Mouse (Mus musculus) brain, embryonic 14.5 days (tissue): ENCODE data around the gene Slc5a2. TPM values are rescaled to one million over a fixed set of nuclear protein-coding genes. Genes with fewer than 3 reads are reported as not detected.

Source experiments
- DNase-seq: peaks from one replicate; pipeline ENCODE4 v3.0.0-alpha.2; 2011; ENCODE audit warnings: low read depth
- CTCF ChIP-seq: fragments of 200-500 bp; IDR thresholded peaks from 2 replicates; pipeline ENCODE4 v1.5.1; 2012; ENCODE audit warnings: inconsistent platforms, mild to moderate bottlenecking, moderate library complexity, borderline replicate concordance; ENCODE audit not compliant: insufficient read depth, insufficient read length; ENCODE audit errors: extremely low read depth
- POLR2A ChIP-seq: fragments of 200-500 bp; IDR thresholded peaks from 2 replicates; pipeline ENCODE4 v1.6.1; 2012; ENCODE audit warnings: mild to moderate bottlenecking, inconsistent platforms, borderline replicate concordance; ENCODE audit not compliant: poor library complexity, insufficient read depth, insufficient read length, severe bottlenecking; ENCODE audit errors: extremely low read depth
- polyA plus RNA-seq: library from polyadenylated mRNA; depleted of rRNA; stranded (reverse); fragments of >200 nt; gene quantifications from 2 replicates; pipeline ENCODE4 v1.2.3, GENCODE M21; 2012

Slc5a2 gene
- polyA plus RNA-seq, 1 experiment: 0.04 TPM

DNA sequence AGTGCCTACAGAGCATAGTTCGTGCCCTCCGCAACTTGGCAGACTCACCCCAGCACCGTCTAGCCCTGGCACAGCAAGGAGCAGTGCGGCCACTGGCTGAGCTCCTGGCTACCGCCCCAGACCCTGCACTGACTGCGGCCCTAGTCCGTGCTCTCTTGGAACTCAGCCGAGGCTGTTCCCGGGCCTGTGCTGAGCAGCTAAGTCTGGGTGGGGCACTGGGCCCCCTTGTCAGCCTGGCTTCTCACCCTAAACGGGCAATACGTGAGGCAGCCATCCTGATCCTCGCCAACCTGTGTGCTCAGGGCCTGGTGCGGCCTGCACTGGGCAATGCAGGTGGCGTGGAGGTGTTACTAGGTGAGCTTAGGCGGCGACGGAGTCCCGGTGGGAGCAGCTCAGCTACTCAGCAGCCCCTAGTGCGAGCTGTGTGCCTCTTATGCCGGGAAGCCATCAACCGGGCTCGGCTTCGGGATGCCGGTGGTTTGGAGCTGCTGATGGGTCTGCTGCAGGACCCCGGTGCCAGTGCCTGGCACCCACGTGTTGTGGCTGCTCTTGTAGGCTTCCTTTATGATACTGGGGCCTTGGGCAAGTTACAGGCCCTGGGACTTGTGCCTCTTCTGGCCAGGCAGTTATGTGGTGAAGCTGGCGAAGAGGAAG lies 25.2 kb upstream of the Slc5a2 start:
- DNase-seq: no peak
- TF ChIP-seq CTCF: no peak
- no peak for TF ChIP-seq POLR2A

DNA sequence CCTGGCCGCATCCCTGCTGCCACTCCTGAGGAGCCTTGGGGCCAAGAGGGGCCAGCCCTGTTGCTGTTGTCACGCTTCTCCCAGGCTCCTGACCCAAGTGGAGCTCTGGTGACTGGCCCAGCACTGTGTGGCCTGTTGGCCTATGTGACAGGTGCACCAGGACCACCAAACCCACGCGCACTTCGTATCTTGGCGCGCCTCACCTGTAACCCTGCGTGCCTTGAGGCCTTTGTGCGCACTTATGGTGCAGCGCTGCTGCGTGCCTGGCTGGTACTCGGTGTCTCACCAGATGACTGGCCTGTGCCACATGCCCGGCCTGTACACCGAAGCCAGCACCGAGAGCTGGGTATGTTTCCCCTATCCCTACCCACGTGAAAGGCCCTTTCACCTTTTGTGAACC lies 23.1 kb upstream of the Slc5a2 start:
- no peak for DNase-seq
- no peak for TF ChIP-seq CTCF
- no peak for TF ChIP-seq POLR2A

DNA sequence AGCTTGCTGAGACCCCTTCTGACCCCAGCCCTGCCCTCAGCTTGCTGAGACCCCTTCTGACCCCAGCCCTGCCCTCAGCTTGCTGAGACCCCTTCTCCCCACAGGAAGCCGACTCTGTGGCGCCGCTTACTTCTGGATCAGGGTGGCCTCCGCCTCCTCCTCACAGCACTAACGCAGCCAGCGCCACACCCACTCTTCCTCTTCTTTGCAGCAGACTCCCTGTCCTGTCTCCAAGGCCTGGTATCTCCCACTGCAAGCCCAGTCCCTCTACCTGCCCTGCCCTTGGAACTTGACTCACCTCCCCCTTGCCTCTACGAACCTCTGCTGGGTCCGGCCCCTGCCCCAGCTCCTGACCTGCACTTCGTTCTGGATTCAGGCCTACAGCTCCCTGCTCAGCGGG lies 21.5 kb upstream of the Slc5a2 start:
- no peak for DNase-seq
- TF ChIP-seq POLR2A: no peak
- TF ChIP-seq CTCF: no peak

DNA sequence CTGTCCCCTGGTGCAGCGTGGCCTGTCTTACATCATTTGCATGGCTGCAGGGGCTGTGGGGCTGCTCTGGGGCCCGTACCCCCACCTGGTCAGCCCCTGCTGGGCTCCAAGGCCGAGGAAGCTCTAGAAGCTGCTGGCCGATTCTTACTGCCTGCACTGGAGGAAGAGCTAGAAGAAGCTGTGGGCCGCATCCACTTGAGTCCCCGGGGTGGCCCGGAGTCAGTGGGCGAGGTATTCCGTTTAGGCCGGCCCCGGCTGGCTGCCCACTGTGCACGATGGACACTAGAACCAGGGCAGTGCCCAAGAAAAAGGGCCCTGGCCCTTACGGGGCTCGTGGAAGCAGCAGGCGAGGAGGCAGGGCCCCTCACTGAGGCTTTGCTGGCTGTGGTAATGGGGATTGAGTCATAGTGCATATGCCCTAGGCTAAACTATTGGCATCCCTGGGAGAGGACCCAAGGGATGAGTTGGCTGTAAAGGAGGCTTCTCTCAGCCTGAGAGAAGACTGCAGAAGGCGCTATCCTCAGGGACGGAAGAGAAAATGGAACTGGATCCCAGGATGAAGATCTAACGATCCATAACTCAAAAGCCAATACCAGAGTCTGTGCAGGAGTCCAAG lies 20.9 kb upstream of the Slc5a2 start:
- TF ChIP-seq POLR2A: no peak
- DNase-seq: no peak

DNA sequence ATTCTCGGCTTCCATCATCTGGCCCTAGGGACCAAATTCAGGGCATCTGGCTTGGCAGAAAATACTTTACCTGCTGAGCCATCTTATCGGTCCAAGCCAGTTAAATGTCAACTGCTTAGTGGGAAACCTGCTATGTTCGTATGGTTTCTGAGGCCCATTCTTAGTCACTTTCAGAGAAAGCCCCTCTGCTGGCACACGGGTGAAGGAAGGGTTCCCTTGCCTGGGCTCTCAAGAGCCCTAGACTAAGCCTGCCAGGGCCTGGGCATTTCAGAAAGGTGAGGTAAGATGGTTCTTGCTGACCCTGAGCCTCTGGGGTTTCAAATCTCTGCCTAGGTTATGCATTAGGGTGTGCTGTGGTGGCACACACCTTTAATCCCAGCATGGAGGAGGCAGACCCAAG lies 19.9 kb upstream of the Slc5a2 start:
- no peak for TF ChIP-seq POLR2A
- no peak for TF ChIP-seq CTCF
- no peak for DNase-seq

DNA sequence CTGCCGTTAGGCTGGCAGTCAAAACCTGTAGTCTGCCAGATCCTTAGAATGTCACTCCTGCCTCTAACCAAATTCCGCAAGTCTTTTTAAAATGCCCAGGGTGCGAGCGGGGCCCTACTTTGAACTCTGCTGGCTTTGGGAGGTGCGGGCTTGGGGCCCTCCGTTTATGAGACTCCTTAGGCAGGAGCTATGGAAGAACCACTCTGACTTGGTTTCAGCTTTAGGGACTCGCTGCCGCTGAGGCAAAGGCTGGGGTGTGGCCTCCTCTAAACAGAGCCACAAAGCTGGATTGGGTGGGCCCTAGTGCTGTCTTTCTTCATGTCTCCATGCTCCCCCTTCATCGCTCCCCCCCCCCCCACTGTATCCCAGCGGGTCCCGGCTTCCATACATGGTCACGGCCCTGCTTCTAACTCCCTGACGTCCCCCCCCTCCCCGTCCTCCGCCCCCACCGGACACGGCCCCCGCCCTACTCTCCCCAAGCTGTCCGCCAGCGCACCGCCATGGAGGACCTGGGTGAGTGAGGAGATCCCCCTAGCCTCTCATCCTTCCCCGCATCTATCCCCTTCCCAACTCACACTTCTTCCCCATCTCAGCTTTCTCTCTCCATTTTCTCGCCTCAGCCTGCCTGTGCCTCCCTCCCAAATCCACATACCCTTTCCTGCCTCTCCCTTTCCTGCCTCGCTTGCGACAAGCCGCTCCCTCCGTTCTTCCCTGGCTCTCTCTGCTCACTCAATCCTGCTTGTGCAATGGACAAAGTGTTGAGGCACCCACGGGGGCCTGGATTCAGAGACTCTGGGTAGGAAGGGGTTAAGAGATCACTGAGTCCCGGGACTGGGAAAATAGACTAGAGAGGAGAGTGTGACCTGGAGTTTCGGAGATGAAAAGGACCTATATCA lies 18.7 kb upstream of the Slc5a2 start, which contains the start of gene Tgfb1i1:
TSS of gene Tgfb1i1 (plus strand) at position 317 of the 896 bp plus-strand sequence.
- peak; percentile 63 for DNase-seq
- no peak for TF ChIP-seq POLR2A
- no peak for TF ChIP-seq CTCF

DNA sequence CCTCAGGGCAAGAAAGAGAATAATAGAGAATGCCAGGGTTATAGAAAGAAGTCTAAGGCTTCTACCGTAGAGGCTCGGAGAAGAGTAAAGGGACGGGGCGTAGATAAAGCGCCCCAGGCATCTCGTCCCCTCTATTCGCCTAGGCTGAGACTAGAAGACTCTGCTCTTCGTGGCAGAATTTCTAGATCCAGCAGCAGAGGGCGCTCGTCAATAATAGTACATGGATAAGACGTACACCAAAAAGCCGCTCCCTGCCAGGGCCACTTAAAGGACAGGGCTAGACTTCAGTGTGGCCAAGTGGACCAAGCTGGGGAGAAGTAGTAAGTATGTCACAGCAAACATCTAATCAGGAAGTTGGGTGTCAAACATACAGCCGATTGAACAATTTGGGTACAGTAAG lies 18.0 kb upstream of the Slc5a2 start:
- TF ChIP-seq CTCF (peak; percentile 71; the same call in 1 of the 2 replicates), POLR2A (no peak)
- peak; percentile 93 for DNase-seq

DNA sequence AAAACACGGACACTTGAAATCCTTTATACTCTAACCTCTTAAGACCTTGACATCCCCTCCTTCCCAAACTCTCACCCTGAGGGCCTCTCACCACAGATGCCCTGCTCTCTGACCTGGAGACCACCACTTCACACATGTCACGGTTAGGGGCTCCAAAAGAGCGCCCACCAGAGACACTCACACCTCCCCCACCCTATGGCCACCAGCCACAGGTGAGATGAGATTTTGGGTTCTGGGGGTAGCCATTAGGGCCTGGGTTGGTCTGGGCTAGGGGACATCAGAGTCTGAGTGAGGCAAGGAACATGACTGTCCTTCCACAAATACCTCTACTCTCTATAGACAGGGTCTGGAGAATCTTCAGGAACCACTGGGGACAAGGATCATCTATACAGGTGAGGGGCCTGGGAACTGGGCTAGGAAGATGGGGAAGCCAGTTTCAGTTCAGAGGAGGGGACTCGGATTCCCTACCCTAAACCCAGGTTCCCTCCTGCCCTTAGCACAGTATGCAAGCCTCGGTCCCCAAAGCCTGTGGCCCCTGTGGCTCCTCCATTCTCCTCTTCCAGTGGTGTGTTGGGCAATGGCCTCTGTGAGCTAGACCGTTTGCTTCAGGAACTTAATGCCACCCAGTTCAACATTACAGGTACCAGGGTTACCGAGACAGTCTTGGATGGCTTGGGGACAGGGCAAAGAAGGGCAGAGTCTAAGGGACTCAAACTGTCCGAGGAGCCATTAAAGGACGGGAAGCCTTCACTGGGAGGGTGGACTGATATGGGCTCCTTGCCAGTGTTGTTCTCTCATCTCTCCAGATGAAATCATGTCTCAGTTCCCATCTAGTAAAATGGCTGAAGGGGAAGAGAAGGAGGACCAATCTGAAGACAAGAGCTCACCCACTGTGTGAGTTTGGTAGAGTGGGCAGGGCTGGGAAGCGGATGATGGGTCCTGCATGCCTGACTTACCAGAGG lies 17.1 kb upstream of the Slc5a2 start:
- DNase-seq: no peak
- TF ChIP-seq POLR2A: no peak
- TF ChIP-seq CTCF: no peak

DNA sequence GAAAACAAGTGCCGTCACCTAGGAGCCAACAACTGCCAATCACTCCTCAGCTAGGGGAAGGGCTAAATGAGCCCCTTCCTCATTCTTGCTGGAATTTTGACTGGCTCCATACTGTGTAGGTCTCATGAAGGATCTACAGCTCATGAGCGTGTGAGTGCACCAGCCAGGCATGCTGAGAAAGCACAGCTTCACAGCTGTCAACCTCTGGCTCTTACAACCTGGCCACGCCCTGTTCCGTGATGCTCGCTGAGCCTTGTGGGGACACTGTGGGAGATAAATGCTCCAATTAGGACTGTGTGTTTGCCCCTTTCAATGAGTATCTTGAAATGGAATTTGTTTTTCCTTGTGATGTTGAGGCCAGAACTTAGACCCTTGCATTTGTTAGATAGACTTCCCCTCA lies 15.5 kb upstream of the Slc5a2 start:
- DNase-seq: no peak
- TF ChIP-seq POLR2A (no peak), CTCF (no peak)

DNA sequence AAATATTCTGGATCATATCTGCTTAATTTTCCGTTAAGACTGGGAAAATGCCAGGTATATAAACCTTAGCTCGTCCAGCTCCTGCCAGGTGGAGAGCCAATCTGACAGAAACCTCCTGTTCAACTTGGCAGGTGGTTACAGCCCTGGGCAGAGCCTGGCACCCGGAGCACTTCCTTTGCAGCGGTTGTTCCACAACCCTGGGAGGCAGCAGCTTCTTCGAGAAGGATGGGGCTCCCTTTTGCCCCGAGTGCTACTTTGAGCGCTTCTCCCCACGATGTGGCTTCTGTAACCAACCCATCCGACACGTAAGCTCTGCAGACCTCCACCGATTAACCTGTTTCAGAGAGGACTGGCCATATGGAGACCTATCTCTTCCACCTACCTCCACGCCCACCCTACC lies 13.5 kb upstream of the Slc5a2 start:
- TF ChIP-seq CTCF (no peak), POLR2A (no peak)
- no peak for DNase-seq
